Mouse (Mus musculus) liver, postnatal 0 days (tissue): ENCODE data around the gene Swi5. TPM values are rescaled to one million over a fixed set of nuclear protein-coding genes. Genes with fewer than 3 reads are reported as not detected.

Experiments
- ATAC-seq: fragments of 200-750 bp; cut with Nextera tagmentation; 2 replicates; pipeline ENCODE4 v1.8.0; 2017; ENCODE audit warnings: mild to moderate bottlenecking, moderate library complexity
- DNase-seq: peaks from one replicate; pipeline ENCODE4 v3.0.0-alpha.2; 2016
- H3K27ac ChIP-seq: fragments of 300-500 bp; sonication (generic); 2 replicates; pipeline ENCODE4 v1.5.1; 2014; ENCODE audit warnings: antibody characterized with exemption, moderate library complexity, mild to moderate bottlenecking, low read depth
- H3K27me3 ChIP-seq: fragments of 300-500 bp; sonication (generic); 2 replicates; pipeline ENCODE4 v1.6.1; 2014; ENCODE audit warnings: low read length, control low read depth, mixed read lengths; ENCODE audit not compliant: insufficient read depth
- H3K36me3 ChIP-seq: fragments of 300-500 bp; sonication (generic); replicated peaks from 2 replicates; pipeline ENCODE4 v1.6.1; 2014; ENCODE audit warnings: mild to moderate bottlenecking, control low read depth, low read length, moderate library complexity, mixed read lengths; ENCODE audit not compliant: insufficient read depth
- H3K4me1 ChIP-seq: fragments of 300-500 bp; sonication (generic); 2 replicates; pipeline ENCODE4 v1.6.1; 2014; ENCODE audit warnings: antibody characterized with exemption, mild to moderate bottlenecking, control low read depth; ENCODE audit not compliant: insufficient read depth
- H3K4me2 ChIP-seq: fragments of 300-500 bp; sonication (generic); 2 replicates; pipeline ENCODE4 v1.6.1; 2014; ENCODE audit warnings: low read depth, mild to moderate bottlenecking, low read length, moderate library complexity, mixed read lengths
- H3K4me3 ChIP-seq: fragments of 300-500 bp; sonication (generic); 2 replicates; pipeline ENCODE4 v1.5.1; 2014; ENCODE audit warnings: low read depth, low read length
- H3K9ac ChIP-seq: fragments of 300-500 bp; sonication (generic); replicated peaks from 2 replicates; pipeline ENCODE4 v1.6.1; 2014; ENCODE audit warnings: mild to moderate bottlenecking, moderate library complexity
- H3K9me3 ChIP-seq: fragments of 300-500 bp; sonication (generic); 2 replicates; pipeline ENCODE4 v1.6.1; 2016; ENCODE audit warnings: mild to moderate bottlenecking, control low read depth, low read length, mixed read lengths
- CTCF ChIP-seq: sonication (generic); IDR thresholded peaks from 2 replicates; pipeline ENCODE4 v1.5.1; 2016; ENCODE audit warnings: antibody characterized with exemption, low read depth
- EP300 ChIP-seq: IDR thresholded peaks from 2 replicates; pipeline ENCODE4 v1.6.1; 2016; ENCODE audit warnings: antibody characterized with exemption, low read depth, mild to moderate bottlenecking
- WGBS: fragments of 180-500 bp; shearing (Covaris S2); extraction: QIAGEN DNeasy Blood & Tissue Kit; methylation state at CpG from one replicate; pipeline ENCODE4 v1.1.7; 2014; ENCODE audit not compliant: insufficient replicate concordance; 5-methylcytosine and 5-hydroxymethylcytosine counted together
- polyA plus RNA-seq: library from polyadenylated mRNA; unstranded; fragments of >200 nt; fragmentation: Nextera tagmentation; extraction: Ambion mirVana; gene quantifications from 2 replicates; pipeline ENCODE4 v1.2.1, GENCODE M21; 2015

Gene Swi5
- polyA plus RNA-seq, 1 experiment from 2014 or later, result 209 TPM

DNA sequence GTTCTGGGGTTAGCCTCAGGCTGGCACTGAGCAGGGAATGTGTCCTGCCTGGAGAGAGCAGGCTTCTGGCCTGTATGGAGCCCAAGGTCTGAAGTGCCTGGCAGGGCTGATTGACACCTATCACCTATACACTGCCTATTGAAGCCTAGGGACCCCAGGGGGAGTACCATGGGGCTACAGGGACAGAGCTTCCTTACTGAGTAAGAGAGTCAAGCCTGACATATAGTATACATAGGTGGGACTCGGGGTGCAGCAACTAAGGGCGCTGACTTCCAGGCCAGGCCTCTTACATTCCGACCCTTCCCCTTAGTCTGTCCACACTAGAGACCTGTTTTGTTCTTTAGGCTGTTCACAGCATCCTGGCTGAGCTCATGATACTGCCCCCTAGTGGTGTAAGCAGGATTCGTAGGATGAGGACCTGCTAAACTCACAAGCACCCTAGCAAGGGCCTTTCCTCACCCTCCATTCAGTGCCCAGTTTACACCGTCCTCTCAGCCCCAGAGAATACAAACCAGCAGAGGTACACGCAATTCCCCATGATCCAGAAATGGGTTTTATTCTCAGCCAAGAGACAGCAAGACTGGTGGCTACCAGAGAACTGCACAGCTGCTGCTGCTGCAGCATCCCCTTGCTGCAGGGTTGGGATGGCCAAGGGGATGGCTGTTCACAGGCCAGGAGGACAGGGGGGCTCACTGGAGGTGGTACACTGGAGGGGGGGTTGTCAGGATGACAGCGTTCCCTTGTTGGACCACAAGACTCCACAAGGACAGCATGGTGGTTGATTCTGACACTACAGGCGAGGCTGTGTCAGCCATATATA, 20.3 kb upstream of the Swi5 start:
- Histone ChIP-seq H3K4me1 (peaks cover 15% of the 10 kb centered on the region), H3K9me3 (no peaks in the 10 kb centered on the region), H3K9ac (no peak overlapping the region), H3K4me2 (no peak overlapping the region), H3K36me3 (peaks cover 46% of the 10 kb centered on the region), H3K4me3 (no peak overlapping the region), H3K27ac (no peak overlapping the region), H3K27me3 (peaks cover 9% of the 10 kb centered on the region)
- peak; percentile 60 for DNase-seq
- ATAC-seq, result no peak
- 57% methylated on average over 8 of the region's 8 CpGs for WGBS
- TF ChIP-seq EP300 (no peak), CTCF (peak; percentile 87)

DNA sequence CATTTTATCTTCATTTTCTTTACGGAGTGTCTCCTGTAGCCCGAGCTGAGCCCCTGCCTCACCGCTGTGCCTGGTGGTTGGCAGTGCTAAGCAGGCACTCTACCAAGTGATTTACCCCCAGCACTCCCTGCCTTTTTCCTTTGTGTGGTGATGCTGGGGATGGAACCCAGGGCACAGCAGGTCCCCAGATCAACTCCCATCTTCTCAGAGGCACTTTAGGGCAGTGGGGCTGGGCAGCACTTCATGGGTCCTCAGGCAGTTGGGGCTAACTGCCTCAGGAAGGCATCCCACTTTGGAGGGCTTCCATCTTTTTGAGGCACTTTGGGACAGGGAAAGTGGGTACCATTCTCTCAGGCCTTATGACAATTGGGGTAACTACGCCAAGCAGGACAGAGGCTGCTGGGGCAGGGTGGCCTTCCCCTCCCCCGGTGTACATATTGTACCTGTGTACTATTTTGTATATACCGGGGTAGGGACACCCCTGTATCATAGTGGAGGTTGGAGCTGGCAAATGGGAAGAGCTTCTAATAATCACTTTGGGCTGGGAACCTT, 19.4 kb upstream of the Swi5 start:
- H3K4me1 ChIP-seq, result peaks cover 11% of the 10 kb centered on the region
- peaks cover 53% of the 10 kb centered on the region for H3K36me3 ChIP-seq
- ATAC-seq (no peak), DNase-seq (no peak)
- no peaks in the 10 kb centered on the region for H3K9me3 ChIP-seq
- TF ChIP-seq EP300, result no peak
- H3K4me3 ChIP-seq, result no peak overlapping the region
- no peak overlapping the region for H3K4me2 ChIP-seq
- WGBS, result 81% methylated on average over 6 of the region's 6 CpGs
- H3K9ac ChIP-seq, result no peak overlapping the region
- no peak overlapping the region for H3K27ac ChIP-seq
- peaks cover 4% of the 10 kb centered on the region for H3K27me3 ChIP-seq

- no peak for DNase-seq
- peaks cover 2% of the 10 kb centered on the region; the same call in 1 of the 2 replicates for H3K4me1 ChIP-seq
- 86% methylated on average over 9 of the region's 9 CpGs for WGBS
- no peak for ATAC-seq
- H3K9ac ChIP-seq, result no peak overlapping the region
- peaks cover 64% of the 10 kb centered on the region for H3K36me3 ChIP-seq
- no peaks in the 10 kb centered on the region for H3K9me3 ChIP-seq
- no peak overlapping the region for H3K4me2 ChIP-seq
- TF ChIP-seq EP300 (no peak), CTCF (no peak)
- H3K27ac ChIP-seq, result no peak overlapping the region
- no peak overlapping the region for H3K4me3 ChIP-seq
- no peaks in the 10 kb centered on the region for H3K27me3 ChIP-seq
Observed at GRCm38 (mm10) chr2:32306176-32306575, 18.3 kb upstream of the Swi5 start.

GRCm38 (mm10) chr2:32305668-32306067, 17.8 kb upstream of the Swi5 start:
- Histone ChIP-seq H3K27me3 (no peaks in the 10 kb centered on the region), H3K4me3 (no peak overlapping the region), H3K4me2 (no peak overlapping the region), H3K9ac (no peak overlapping the region), H3K4me1 (no peaks in the 10 kb centered on the region), H3K9me3 (no peaks in the 10 kb centered on the region), H3K36me3 (peaks cover 66% of the 10 kb centered on the region), H3K27ac (no peak overlapping the region)
- WGBS, result 88% methylated on average over 5 of the region's 5 CpGs
- TF ChIP-seq CTCF (no peak), EP300 (no peak)
- ATAC-seq, result no peak
- DNase-seq, result no peak

- H3K27ac ChIP-seq, result no peak overlapping the region
- ATAC-seq (no peak; the same call in 1 of the 2 replicates), DNase-seq (peak; percentile 65)
- no peaks in the 10 kb centered on the region for H3K27me3 ChIP-seq
- H3K9me3 ChIP-seq, result no peaks in the 10 kb centered on the region
- H3K4me1 ChIP-seq, result no peaks in the 10 kb centered on the region
- no peak overlapping the region for H3K4me3 ChIP-seq
- 66% methylated on average over 8 of the region's 8 CpGs for WGBS
- H3K36me3 ChIP-seq, result peaks cover 77% of the 10 kb centered on the region
- TF ChIP-seq CTCF (peak; percentile 76), EP300 (no peak)
- H3K9ac ChIP-seq, result no peak overlapping the region
- no peak overlapping the region for H3K4me2 ChIP-seq
Observed at GRCm38 (mm10) chr2:32304145-32304832, 16.4 kb upstream of the Swi5 start.

- Histone ChIP-seq H3K4me2 (no peak overlapping the region), H3K4me3 (no peak overlapping the region), H3K27ac (no peak overlapping the region), H3K4me1 (no peaks in the 10 kb centered on the region), H3K9me3 (no peaks in the 10 kb centered on the region), H3K9ac (no peak overlapping the region), H3K27me3 (no peaks in the 10 kb centered on the region), H3K36me3 (peaks cover 82% of the 10 kb centered on the region)
- ATAC-seq (no peak), DNase-seq (no peak)
- TF ChIP-seq EP300, result no peak
- peak; percentile 46 for TF ChIP-seq CTCF
- WGBS, result 87% methylated on average over 9 of the region's 10 CpGs
Observed at GRCm38 (mm10) chr2:32302952-32303351, 15.1 kb upstream of the Swi5 start.
